Mouse (Mus musculus) kidney, embryonic 15.5 days (tissue): ENCODE measurements around the gene Fam167b. TPM values are rescaled to one million over a fixed set of nuclear protein-coding genes. Genes with fewer than 3 reads are reported as not detected.

Experiments used
- microRNA-seq: library from miRNA; unstranded; fragments of <30 nt; microRNA quantifications from one replicate; pipeline ENCODE4, GENCODE M21; 2016
- polyA plus RNA-seq: library from polyadenylated mRNA; unstranded; fragments of >200 nt; fragmentation: Nextera tagmentation; extraction: Ambion mirVana; gene quantifications from 2 replicates; pipeline ENCODE4 v1.2.1, GENCODE M21; 2015

The Fam167b gene
- polyA plus RNA-seq, 1 experiment from 2014 or later, result 29.1 TPM

Small RNA genes within 50 kb of the gene (microRNA-seq; reads per million reads assigned to microRNA genes)
- not detected for gene Mir8119

Other genes starting within 250 kb of the Fam167b start
- gene Rbbp4, start 243.2 kb downstream of the Fam167b start, polyA plus RNA-seq, result 430 and 490 TPM in 2 replicates
- 46.9 and 47.5 TPM in 2 replicates for gene Zbtb8os, start 242.9 kb downstream of the Fam167b start, polyA plus RNA-seq
- 15.7 and 18.0 TPM in 2 replicates for gene Zbtb8a, start 200.4 kb downstream of the Fam167b start, polyA plus RNA-seq
- gene Zbtb8b, start 137.7 kb downstream of the Fam167b start, polyA plus RNA-seq, result 4.1 and 4.9 TPM in 2 replicates
- 26.4 and 28.8 TPM in 2 replicates for gene Bsdc1, start 117.0 kb downstream of the Fam167b start, polyA plus RNA-seq
- not detected in 2 replicates for gene Tssk3, start 87.5 kb downstream of the Fam167b start, polyA plus RNA-seq
- gene Fam229a, start 87.4 kb downstream of the Fam167b start, polyA plus RNA-seq, result not detected in 2 replicates
- gene Marcksl1, start 65.0 kb downstream of the Fam167b start, polyA plus RNA-seq, result 881 and 886 TPM in 2 replicates
- 264 and 274 TPM in 2 replicates for gene Hdac1, start 35.8 kb downstream of the Fam167b start, polyA plus RNA-seq
- gene Lck, start 4.9 kb downstream of the Fam167b start, polyA plus RNA-seq, result 11.3 and 11.4 TPM in 2 replicates
- gene Eif3i, start 22.1 kb upstream of the Fam167b start, polyA plus RNA-seq, result 287 and 288 TPM in 2 replicates
- 209 and 215 TPM in 2 replicates for gene Tmem234, start 22.1 kb upstream of the Fam167b start, polyA plus RNA-seq
- gene Dcdc2b, start 35.7 kb upstream of the Fam167b start, polyA plus RNA-seq, result 2.1 and 2.4 TPM in 2 replicates
- gene Iqcc, start 40.5 kb upstream of the Fam167b start, polyA plus RNA-seq, result 29.4 TPM in 2 replicates
- 52.4 and 65.7 TPM in 2 replicates for gene Ccdc28b, start 45.4 kb upstream of the Fam167b start, polyA plus RNA-seq
- gene Txlna, start 62.5 kb upstream of the Fam167b start, polyA plus RNA-seq, result 82.1 and 84.4 TPM in 2 replicates
- 18.6 and 18.7 TPM in 2 replicates for gene Kpna6, start 94.2 kb upstream of the Fam167b start, polyA plus RNA-seq
- gene Tmem39b, start 118.3 kb upstream of the Fam167b start, polyA plus RNA-seq, result 20.2 and 21.6 TPM in 2 replicates
- 118 and 125 TPM in 2 replicates for gene Khdrbs1, start 163.8 kb upstream of the Fam167b start, polyA plus RNA-seq
- 311 and 374 TPM in 2 replicates for gene Ptp4a2, start 232.7 kb upstream of the Fam167b start, polyA plus RNA-seq